Mouse (Mus musculus) cortical plate, adult 2 months (tissue): ENCODE measurements at regions not wholly inside any gene's neighbourhood (a gene's known extent, or its start where the extent isn't known, plus 50 kb on each side); places are given as distances from the start of the nearest gene placed in this dataset.

Experiments
- H3K27ac ChIP-seq: fragments of 200-500 bp; 2 replicates; pipeline ENCODE4 v1.5.1; 2012; ENCODE audit warnings: low read length, control low read depth, inconsistent platforms; ENCODE audit not compliant: insufficient read depth
- H3K4me1 ChIP-seq: fragments of 200-500 bp; 2 replicates; pipeline ENCODE4 v1.6.1; 2011; ENCODE audit warnings: low read length; ENCODE audit not compliant: control insufficient read depth, insufficient read depth
- H3K4me3 ChIP-seq: fragments of 200-500 bp; 2 replicates; pipeline ENCODE4 v1.5.1; 2011; ENCODE audit warnings: mild to moderate bottlenecking, low read length, control low read depth; ENCODE audit not compliant: insufficient read depth
- CTCF ChIP-seq: fragments of 200-500 bp; IDR thresholded peaks from 2 replicates; pipeline ENCODE4 v1.5.1; 2011; ENCODE audit warnings: mild to moderate bottlenecking, control low read depth, low read length; ENCODE audit not compliant: insufficient read depth; ENCODE audit errors: extremely low read depth
- POLR2A ChIP-seq: fragments of 200-500 bp; IDR thresholded peaks from 2 replicates; pipeline ENCODE4 v1.6.1; 2011; ENCODE audit warnings: mild to moderate bottlenecking, low read length, control low read depth; ENCODE audit not compliant: insufficient read depth; ENCODE audit errors: extremely low read depth

DNA sequence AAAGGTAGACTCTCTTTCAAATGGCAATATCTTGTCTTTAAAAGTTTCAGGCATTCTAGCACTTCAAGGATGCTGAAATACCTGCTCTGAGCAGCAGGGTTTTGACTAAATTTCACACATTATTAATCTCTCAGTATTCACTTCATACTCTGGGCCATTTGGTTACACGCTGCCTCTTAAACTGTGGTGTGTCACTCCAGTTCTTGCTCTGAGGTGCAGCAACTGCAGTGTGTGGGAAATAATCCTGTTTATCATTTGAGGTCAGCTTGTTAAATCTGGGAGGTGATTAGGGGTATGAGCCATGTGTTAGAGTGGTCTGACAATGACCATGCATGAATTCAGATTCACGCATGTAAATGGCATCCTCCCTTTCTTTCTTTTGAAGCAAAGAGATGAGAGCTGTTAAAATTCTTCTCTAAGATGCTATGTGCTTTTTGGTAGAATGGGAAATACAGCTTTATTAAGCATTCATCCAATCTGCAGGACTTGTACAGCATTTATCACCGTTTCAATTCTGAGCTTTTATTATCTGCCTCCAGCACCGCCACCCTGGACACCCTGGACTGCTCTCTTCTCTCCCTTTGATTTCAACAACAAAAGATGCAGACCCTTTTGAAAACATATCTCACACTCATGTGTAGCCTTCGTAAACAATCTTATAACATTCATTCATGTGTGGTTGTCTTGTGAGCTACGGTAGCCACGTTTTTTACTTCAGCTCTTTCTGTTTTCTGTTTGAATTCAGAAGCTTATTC lies 362.4 kb upstream of the Gm38303 start:
- H3K27ac ChIP-seq = no peak overlapping the region
- no peak for TF ChIP-seq CTCF
- no peak for TF ChIP-seq POLR2A

DNA sequence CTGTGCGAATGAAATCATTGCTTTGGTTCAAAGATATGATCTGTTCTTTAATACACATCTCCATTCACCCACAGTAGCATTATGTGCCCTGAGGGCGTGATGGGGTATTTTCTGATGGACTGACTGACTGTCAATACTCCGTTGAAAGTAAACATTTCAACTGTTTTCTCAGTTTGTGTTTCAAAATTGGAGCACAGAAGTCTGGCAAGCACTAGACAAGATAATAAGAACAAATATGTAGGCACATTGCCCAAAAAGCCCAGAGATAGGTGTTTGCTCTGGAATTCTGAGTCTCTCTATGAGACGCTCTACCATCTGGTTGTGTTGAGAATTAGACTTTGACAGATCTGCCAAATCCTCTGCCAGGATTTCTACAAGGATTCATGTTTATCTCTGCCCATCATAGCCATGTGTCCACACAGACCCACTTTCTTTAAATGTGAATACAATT lies 350.0 kb upstream of the Gm38303 start:
- TF ChIP-seq CTCF = no peak
- no peak for TF ChIP-seq POLR2A
- Histone ChIP-seq H3K4me3 (no peak overlapping the region), H3K4me1 (peaks cover 3% of the 10 kb centered on the region; the same call in 1 of the 2 replicates), H3K27ac (no peak overlapping the region)

More for the DNA sequence above, 362.4 kb upstream of the Gm38303 start:
- Histone ChIP-seq H3K4me1 (no peaks in the 10 kb centered on the region; the same call in 1 of the 2 replicates), H3K4me3 (peak overlapping the region; percentile 29; the same call in 1 of the 2 replicates)

DNA sequence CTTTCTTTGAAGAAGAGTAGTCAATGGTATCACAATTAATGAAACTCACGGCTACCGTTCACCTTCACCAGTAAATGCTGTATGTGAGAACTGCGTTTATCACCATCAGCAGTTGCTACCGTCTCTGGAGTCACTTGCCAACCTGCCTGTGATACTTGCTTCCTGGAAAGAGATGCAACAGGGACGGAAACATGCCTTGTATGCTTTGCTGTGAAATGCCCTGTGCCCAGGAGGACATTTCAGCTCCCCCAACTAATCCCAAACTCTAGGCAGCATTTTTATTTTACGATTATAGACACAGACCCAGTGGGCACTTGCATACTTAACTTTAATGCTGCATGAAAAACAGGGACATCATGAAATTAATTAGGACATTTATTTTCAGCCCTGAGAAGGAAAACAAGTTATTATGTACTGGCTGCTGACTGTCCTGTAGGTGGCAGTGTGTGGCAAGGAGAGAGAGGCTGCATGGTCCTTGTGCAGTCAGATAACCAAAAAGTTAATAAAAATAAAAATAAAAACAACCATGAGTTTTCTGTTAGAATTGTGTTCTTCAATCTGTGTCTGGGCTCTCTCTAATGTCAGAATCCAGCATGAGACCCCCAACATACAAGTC lies 349.5 kb upstream of the Gm38303 start:
- peak; percentile 79 for TF ChIP-seq CTCF
- no peak for TF ChIP-seq POLR2A
- H3K27ac ChIP-seq = no peak overlapping the region

DNA sequence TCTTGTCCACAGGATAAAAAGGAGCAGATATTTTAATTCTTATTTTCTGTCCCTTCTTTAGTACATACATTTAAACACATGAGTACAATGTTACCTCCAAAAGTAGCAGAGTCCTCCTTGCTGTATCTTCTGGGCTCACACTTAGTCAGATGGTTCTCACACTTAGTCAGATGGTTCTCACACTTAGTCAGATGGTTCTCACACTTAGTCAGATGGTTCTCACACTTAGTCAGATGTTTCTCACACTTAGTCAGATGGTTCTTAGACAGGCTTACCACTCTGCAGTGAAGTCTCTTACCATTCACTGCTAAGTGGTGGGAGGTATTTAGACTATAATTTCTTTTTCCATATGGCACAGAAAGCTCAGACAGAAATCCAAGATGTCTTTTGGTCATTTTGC lies 346.5 kb upstream of the Gm38303 start:
- Histone ChIP-seq H3K27ac (no peak overlapping the region), H3K4me3 (no peak overlapping the region)
- TF ChIP-seq POLR2A (no peak), CTCF (no peak)

More for the DNA sequence above, 349.5 kb upstream of the Gm38303 start:
- Histone ChIP-seq H3K4me3 (no peak overlapping the region), H3K4me1 (peaks cover 3% of the 10 kb centered on the region; the same call in 1 of the 2 replicates)

DNA sequence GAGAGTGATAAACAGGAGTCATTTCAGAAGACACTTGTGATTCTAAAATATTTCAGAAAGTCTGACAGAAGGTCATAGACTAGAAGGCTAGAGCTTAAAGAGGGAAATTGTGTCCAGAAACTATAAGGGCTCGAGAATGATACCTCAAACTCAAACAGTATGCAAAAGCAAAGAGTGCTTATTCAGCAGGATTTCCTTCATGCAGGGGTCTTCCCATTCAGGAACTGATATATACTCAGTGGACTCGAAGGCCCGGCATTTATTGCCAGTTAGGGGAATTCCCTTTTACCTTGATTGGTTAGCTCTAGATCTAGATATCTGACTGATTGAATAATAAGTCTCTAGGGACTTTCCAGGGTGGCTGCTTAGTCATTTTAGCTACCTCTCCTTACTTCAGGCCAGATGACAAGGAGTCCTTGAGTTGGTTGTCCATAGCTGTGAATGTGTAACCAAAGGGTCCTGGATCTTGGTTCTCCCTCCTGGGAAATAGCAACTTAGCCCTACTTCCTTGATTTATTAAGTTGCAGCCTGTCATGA lies 312.6 kb upstream of the Gm38303 start:
- Histone ChIP-seq H3K27ac (no peak overlapping the region), H3K4me1 (no peaks in the 10 kb centered on the region), H3K4me3 (no peak overlapping the region)
- TF ChIP-seq CTCF (no peak), POLR2A (no peak)

More for the DNA sequence above, 346.5 kb upstream of the Gm38303 start:
- H3K4me1 ChIP-seq = peaks cover 3% of the 10 kb centered on the region; the same call in 1 of the 2 replicates
